Mouse (Mus musculus) embryonic fibroblast, embryonic 13.5 days (primary cell): ENCODE data around the gene Ttc12.

ENCODE experiments used
- CTCF ChIP-seq: IDR thresholded peaks from 2 replicates; pipeline ENCODE4 v1.5.1; 2011; ENCODE audit warnings: mild to moderate bottlenecking, control low read depth, low read length, moderate library complexity, borderline replicate concordance; ENCODE audit not compliant: insufficient read depth
- POLR2A ChIP-seq: IDR thresholded peaks from 2 replicates; pipeline ENCODE4 v1.6.1; 2011; ENCODE audit warnings: low read depth, mild to moderate bottlenecking, control low read depth, low read length, moderate library complexity

DNA sequence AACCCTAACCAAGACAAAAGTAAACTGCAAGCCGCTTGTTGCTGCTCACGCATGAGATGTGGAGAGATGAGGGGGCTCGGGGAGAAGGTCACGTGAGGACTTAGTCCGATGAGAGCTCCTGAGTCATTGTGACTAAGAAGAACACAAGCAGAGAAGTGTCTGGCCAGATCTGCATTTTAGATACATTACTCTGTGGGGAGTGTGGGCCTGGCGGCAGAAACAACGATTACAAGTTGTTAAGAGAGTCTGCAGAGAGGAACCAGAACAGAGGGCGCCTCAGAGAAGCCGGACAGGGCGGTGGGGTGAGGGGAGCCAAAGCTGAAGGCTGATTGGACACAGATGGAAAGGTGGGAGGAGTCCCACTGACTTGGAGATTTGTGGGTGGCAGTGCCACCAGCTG lies 2.7 kb downstream of the Ttc12 start:
- TF ChIP-seq POLR2A = no peak
- TF ChIP-seq CTCF = no peak
